29 mouse cellular contexts compared by ENCODE assay signal in genomic region chr19:38540549-38540948, GRCm38 (mm10). TPM values are rescaled to one million over a fixed set of nuclear protein-coding genes. Genes with fewer than 3 reads are reported as not detected.
DNase-seq lines count a peak whose midpoint lies in the region; ATAC-seq and TF ChIP-seq lines count a peak whose summit lies in the region.
"Had no signal": no experiment of that assay in that cellular context is flagged by ENCODE, and none has a peak within 500 bp of the region (broad histone marks: within the 10 kb centered on the region; RNA-seq: fewer than 3 reads in every experiment).

No protein-coding gene starts in this region.

- H3K4me1 ChIP-seq in kidney, postnatal 0 days (replicated peaks; ENCODE audit: insufficient read depth, low read length): no peaks in the 10 kb centered on the region
- H3K4me1 ChIP-seq in kidney, embryonic 15.5 days: no peaks in the 10 kb centered on the region
- peaks cover 49% of the 10 kb centered on the region for H3K4me1 ChIP-seq in limb, embryonic 12.5 days (replicated peaks)
- peaks cover 30% of the 10 kb centered on the region for H3K4me1 ChIP-seq in limb, embryonic 14.5 days (ENCODE audit: control insufficient read depth, insufficient read depth, low read length)
- H3K4me1 ChIP-seq: embryonic facial prominence, embryonic 15.5 days; forebrain, embryonic 12.5 days had no signal

- TF ChIP-seq CTCF in kidney, postnatal 0 days (IDR thresholded peaks at IDR 0.05; ENCODE audit: low read depth): no peak

- H3K9ac ChIP-seq in kidney, postnatal 0 days (ENCODE audit: low read depth, low read length): no peak overlapping the region
- no peak overlapping the region for H3K9ac ChIP-seq in kidney, embryonic 15.5 days
- H3K9ac ChIP-seq in limb, embryonic 12.5 days (replicated peaks): no peak overlapping the region
- 0 out of 2 replicates have a peak overlapping the region, but pooled peaks have one; percentile 7 for H3K9ac ChIP-seq in limb, embryonic 14.5 days (ENCODE audit: low read depth, low read length, severe bottlenecking)
- H3K9ac ChIP-seq: embryonic facial prominence, embryonic 13.5 days; embryonic facial prominence, embryonic 15.5 days; forebrain, embryonic 12.5 days had no signal

- H3K36me3 ChIP-seq in kidney, postnatal 0 days (ENCODE audit: insufficient read depth, low read length): no peaks in the 10 kb centered on the region
- H3K36me3 ChIP-seq in kidney, embryonic 15.5 days: no peaks in the 10 kb centered on the region
- H3K36me3 ChIP-seq in limb, embryonic 12.5 days: no peaks in the 10 kb centered on the region
- no peaks in the 10 kb centered on the region; the same call in 1 of the 2 replicates for H3K36me3 ChIP-seq in limb, embryonic 14.5 days (ENCODE audit: control insufficient read depth, insufficient read depth, low read length)
- H3K36me3 ChIP-seq: embryonic facial prominence, embryonic 13.5 days; embryonic facial prominence, embryonic 15.5 days; forebrain, embryonic 10.5 days; forebrain, embryonic 12.5 days; G1E had no signal

- H3K4me3 ChIP-seq in kidney, postnatal 0 days (replicated peaks; ENCODE audit: low read depth, low read length): no peak overlapping the region
- H3K4me3 ChIP-seq in kidney, embryonic 15.5 days (replicated peaks): no peak overlapping the region
- H3K4me3 ChIP-seq in limb, embryonic 12.5 days (replicated peaks): no peak overlapping the region
- H3K4me3 ChIP-seq in limb, embryonic 14.5 days (replicated peaks; ENCODE audit: low read length): no peak overlapping the region
- H3K4me3 ChIP-seq: embryonic facial prominence, embryonic 13.5 days; embryonic facial prominence, embryonic 15.5 days; erythroblast, embryonic 14.5 days; forebrain, embryonic 10.5 days; forebrain, embryonic 12.5 days had no signal

- ATAC-seq in kidney, postnatal 0 days (replicated peaks; ENCODE audit: low FRiP score, low read depth): no peak
- no peak for ATAC-seq in kidney, embryonic 15.5 days (replicated peaks; ENCODE audit: low FRiP score)
- peak; percentile 63 for ATAC-seq in limb, embryonic 12.5 days (ENCODE audit: insufficient number of reproducible peaks, insufficient read depth, low FRiP score, low TSS enrichment, low read depth)
- peak; percentile 22 for ATAC-seq in limb, embryonic 14.5 days (ENCODE audit: low FRiP score, low read depth)
- ATAC-seq: activated CD4-positive, CD25-positive, alpha-beta regulatory T cell, adult 4 months; CD4-positive, CD25-positive, alpha-beta regulatory T cell, adult 4 months; forebrain, embryonic 14.5 days; forebrain, embryonic 16.5 days; Patski had no signal

- DNase-seq in kidney, postnatal 0 days (ENCODE audit: low spot score): peak; percentile 8
- DNase-seq in limb, embryonic 14.5 days (ENCODE audit: low spot score): no peak
- no peak for DNase-seq in urinary bladder, postnatal 10 days (ENCODE audit: low spot score)
- DNase-seq in gastrocnemius, adult 8-10 months (ENCODE audit: low spot score in 2 of 2): no peak
- DNase-seq: adrenal gland, adult 8-10 months; adrenal gland, postnatal 14 days; adrenal gland, postnatal 36 days; B cell, adult 2 months; cerebellum, adult 11-12 months; cerebellum, adult 2 months; cerebellum, adult 9-11 months; cerebellum, postnatal 14 days; cerebellum, postnatal 36 days; embryo, embryonic 11 days had no signal

- H3K27ac ChIP-seq in kidney, postnatal 0 days: no peak overlapping the region
- H3K27ac ChIP-seq in kidney, embryonic 15.5 days: no peak overlapping the region
- peak overlapping the region; percentile 77 for H3K27ac ChIP-seq in limb, embryonic 12.5 days
- no peak overlapping the region for H3K27ac ChIP-seq in limb, embryonic 14.5 days (replicated peaks; ENCODE audit: low read depth, low read length)
- H3K27ac ChIP-seq: embryonic facial prominence, embryonic 13.5 days; embryonic facial prominence, embryonic 15.5 days; forebrain, embryonic 10.5 days; forebrain, embryonic 12.5 days had no signal

- no peaks in the 10 kb centered on the region for H3K27me3 ChIP-seq in kidney, postnatal 0 days (ENCODE audit: insufficient read depth, low read length)
- no peaks in the 10 kb centered on the region for H3K27me3 ChIP-seq in kidney, embryonic 15.5 days
- H3K27me3 ChIP-seq in limb, embryonic 12.5 days: no peaks in the 10 kb centered on the region
- no peaks in the 10 kb centered on the region for H3K27me3 ChIP-seq in limb, embryonic 14.5 days (ENCODE audit: control insufficient read depth, insufficient read depth, low read length)
- H3K27me3 ChIP-seq: CH12.LX; embryonic facial prominence, embryonic 13.5 days; embryonic facial prominence, embryonic 15.5 days; forebrain, embryonic 12.5 days; Patski had no signal

- TF ChIP-seq POLR2A in limb, embryonic 14.5 days (IDR thresholded peaks at IDR 0.05; ENCODE audit: borderline replicate concordance, extremely low read depth, insufficient read depth, insufficient read length): no peak

- WGBS in kidney, postnatal 0 days: 65% methylated on average over 3 of the region's 3 CpGs
- WGBS in kidney, embryonic 15.5 days: 73% methylated on average over 3 of the region's 3 CpGs
- WGBS in limb, embryonic 12.5 days: 22% methylated on average over 3 of the region's 3 CpGs
- whole genome bisulfite sequencing in limb, embryonic 14.5 days: 21% methylated on average over 3 of the region's 3 CpGs

- H3K9me3 ChIP-seq in kidney, postnatal 0 days (replicated peaks; ENCODE audit: low read length): no peaks in the 10 kb centered on the region
- no peaks in the 10 kb centered on the region for H3K9me3 ChIP-seq in kidney, embryonic 15.5 days (replicated peaks)
- H3K9me3 ChIP-seq in limb, embryonic 12.5 days: no peaks in the 10 kb centered on the region
- H3K9me3 ChIP-seq in limb, embryonic 14.5 days (ENCODE audit: control insufficient read depth, low read length): no peaks in the 10 kb centered on the region
- H3K9me3 ChIP-seq: embryonic facial prominence, embryonic 13.5 days; embryonic facial prominence, embryonic 15.5 days; forebrain, embryonic 10.5 days; forebrain, embryonic 12.5 days; G1E had no signal

- no peak overlapping the region for H3K4me2 ChIP-seq in kidney, postnatal 0 days (ENCODE audit: low read length)
- H3K4me2 ChIP-seq in kidney, embryonic 15.5 days: no peak overlapping the region
- peak overlapping the region; percentile 45 for H3K4me2 ChIP-seq in limb, embryonic 12.5 days
- peak overlapping the region; percentile 3; the same call in 1 of the 2 replicates for H3K4me2 ChIP-seq in limb, embryonic 14.5 days (replicated peaks; ENCODE audit: low read depth, low read length, severe bottlenecking)
- H3K4me2 ChIP-seq: embryonic facial prominence, embryonic 13.5 days; embryonic facial prominence, embryonic 15.5 days; forebrain, embryonic 12.5 days had no signal

RNA-seq across cellular contexts. Expression of gene Plce1, which starts 59.6 kb away (rescaled TPM):
- polyA plus RNA-seq in kidney, postnatal 0 days (2015; fragmentation: Nextera tagmentation; extraction: Ambion mirVana): 2.5 and 3.9 TPM in 2 replicates
- polyA plus RNA-seq in kidney, embryonic 15.5 days (2015; fragmentation: Nextera tagmentation; extraction: Ambion mirVana): 3.6 and 3.9 TPM in 2 replicates
- 6.7 and 7.1 TPM in 2 replicates for polyA plus RNA-seq in limb, embryonic 12.5 days (2016; fragmentation: Nextera tagmentation; extraction: Ambion mirVana)
- polyA plus RNA-seq in limb, embryonic 14.5 days (2012; rRNA removed): 10.8 and 12.6 TPM in 2 replicates
- 13.3 and 13.4 TPM in 2 replicates for polyA plus RNA-seq in limb, embryonic 14.5 days (2014; fragmentation: Nextera tagmentation; extraction: Ambion mirVana)
- 1 to 10 TPM; 4.8 to 6.6 (median 6.1) TPM for total RNA-seq in gastrocnemius, adult 8-10 months (2022)
- total RNA-seq: common myeloid progenitor, adult 5-6 weeks had no signal
- polyA plus RNA-seq: erythroblast, embryonic 14.5 days; G1E had no signal

Comparison
In these comparisons a context has a peak if more than half of its experiments do, and no peak if none do; other contexts are left out.
1. ATAC-seq: peak in limb, embryonic 12.5 days (single experiment) and limb, embryonic 14.5 days (single experiment); none in kidney, postnatal 0 days (single experiment) and kidney, embryonic 15.5 days (single experiment).
2. H3K4me2 ChIP-seq: peak in limb, embryonic 12.5 days (single experiment) and limb, embryonic 14.5 days (single experiment); none in kidney, postnatal 0 days (single experiment) and kidney, embryonic 15.5 days (single experiment).